Mouse (Mus musculus) midbrain, embryonic 16.5 days (tissue): ENCODE data around the gene Susd5. TPM values are rescaled to one million over a fixed set of nuclear protein-coding genes. Genes with fewer than 3 reads are reported as not detected.
"Not testable (repeated sequence)": the region's sequence is repeated elsewhere in the genome, so short reads cannot be mapped to it uniquely, and the experiment has no call there.

Experiments
- ATAC-seq: fragments of 200-750 bp; cut with Nextera tagmentation; 2 replicates; pipeline ENCODE4 v1.8.0; 2017; ENCODE audit warnings: moderate TSS enrichment
- H3K27ac ChIP-seq: fragments of 300-500 bp; sonication (generic); 2 replicates; pipeline ENCODE4 v1.5.1; 2014; ENCODE audit warnings: mild to moderate bottlenecking, low read length, mixed read lengths
- H3K27me3 ChIP-seq: fragments of 300-500 bp; sonication (generic); 2 replicates; pipeline ENCODE4 v1.6.1; 2014; ENCODE audit warnings: low read depth, low read length, mixed read lengths; ENCODE audit not compliant: control insufficient read depth, insufficient read depth
- H3K36me3 ChIP-seq: fragments of 300-500 bp; sonication (generic); 2 replicates; pipeline ENCODE4 v1.6.1; 2014; ENCODE audit warnings: mild to moderate bottlenecking, low read length, moderate library complexity, mixed read lengths; ENCODE audit not compliant: control insufficient read depth, insufficient read depth
- H3K4me1 ChIP-seq: fragments of 300-500 bp; sonication (generic); 2 replicates; pipeline ENCODE4 v1.6.1; 2014; ENCODE audit warnings: mild to moderate bottlenecking, low read length, mixed read lengths; ENCODE audit not compliant: control insufficient read depth, insufficient read depth
- H3K4me2 ChIP-seq: fragments of 300-500 bp; sonication (generic); 2 replicates; pipeline ENCODE4 v1.6.1; 2014; ENCODE audit warnings: mild to moderate bottlenecking, low read length, mixed read lengths
- H3K4me3 ChIP-seq: fragments of 300-500 bp; sonication (generic); 2 replicates; pipeline ENCODE4 v1.5.1; 2014; ENCODE audit warnings: low read depth, mild to moderate bottlenecking, low read length, moderate library complexity, mixed read lengths
- H3K9ac ChIP-seq: fragments of 300-500 bp; sonication (generic); 2 replicates; pipeline ENCODE4 v1.6.1; 2014; ENCODE audit warnings: low read depth, low read length, mixed read lengths
- H3K9me3 ChIP-seq: fragments of 300-500 bp; sonication (generic); replicated peaks from 2 replicates; pipeline ENCODE4 v1.6.1; 2014; ENCODE audit warnings: mild to moderate bottlenecking, low read length, mixed read lengths; ENCODE audit not compliant: control insufficient read depth, poor library complexity, severe bottlenecking
- WGBS: fragments of 180-500 bp; shearing (Covaris S2); extraction: QIAGEN DNeasy Blood & Tissue Kit; methylation state at CpG from one replicate; pipeline ENCODE4 v1.1.7; 2014; 5-methylcytosine and 5-hydroxymethylcytosine counted together
- polyA plus RNA-seq: library from polyadenylated mRNA; unstranded; fragments of >200 nt; fragmentation: Nextera tagmentation; extraction: Ambion mirVana; gene quantifications from 2 replicates; pipeline ENCODE4 v1.2.1, GENCODE M21; 2015

The Susd5 gene
- polyA plus RNA-seq, 1 experiment from 2014 or later = 0.72 TPM

DNA sequence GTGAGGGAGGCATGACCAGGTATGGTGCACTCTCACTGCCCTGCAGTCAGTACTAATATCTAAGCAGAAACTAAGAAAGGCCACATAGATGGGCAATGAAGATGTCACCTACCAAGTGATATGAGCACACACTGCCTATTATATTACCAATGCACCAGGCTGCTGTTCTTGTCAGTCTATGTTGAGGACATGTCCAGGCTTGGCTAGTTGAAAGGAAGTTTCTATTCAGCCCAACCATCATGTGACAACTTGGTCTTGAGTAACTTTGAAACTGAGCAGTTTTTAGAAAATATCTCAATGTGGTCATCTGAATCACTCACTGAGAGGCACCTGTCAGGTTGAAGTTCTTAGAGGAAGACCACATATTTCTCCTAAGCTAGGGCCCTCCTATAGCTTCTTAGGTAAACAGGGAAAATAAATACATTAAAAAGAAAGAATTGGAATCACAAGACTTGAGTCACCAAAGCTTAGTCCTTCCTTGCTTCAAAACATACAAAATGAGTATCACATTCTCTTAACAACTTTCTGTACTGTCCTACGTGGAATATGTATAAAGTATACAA lies 72.4 kb downstream of the Susd5 start:
- not testable (repeated sequence) for H3K4me1 ChIP-seq, ATAC-seq, H3K4me3 ChIP-seq, H3K36me3 ChIP-seq, H3K27ac ChIP-seq, H3K9me3 ChIP-seq, H3K4me2 ChIP-seq, H3K27me3 ChIP-seq, H3K9ac ChIP-seq
- 71% methylated on average over 1 of the region's 1 CpGs for WGBS

Other genes with a start within 250 kb of the Susd5 start
- 26.9 and 29.8 TPM in 2 replicates for gene Ubp1, start 126.2 kb upstream of the Susd5 start, polyA plus RNA-seq
- gene Fbxl2, start 10.9 kb upstream of the Susd5 start, polyA plus RNA-seq = 34.1 and 35.3 TPM in 2 replicates